Mouse (Mus musculus): Measurements from ENCODE around the gene Ttll13.
A peak's percentile ranks its signal among the peaks of the same experiment; 100 is the strongest.

The Ttll13 gene

GRCm38 (mm10) chr7:80268897-80269750, 22.9 kb downstream of the Ttll13 start, which contains the start of gene Vps33b:
Vps33b (plus strand) TSS chr7:80269649.
- DNase-seq = peak; percentile 98

- DNase-seq = peak; percentile 44
Observed at GRCm38 (mm10) chr7:80269751-80270255, 23.6 kb downstream of the Ttll13 start.

- DNase-seq = no peak
Observed at GRCm38 (mm10) chr7:80273456-80273855, 27.3 kb downstream of the Ttll13 start.

- no peak for DNase-seq
Observed at GRCm38 (mm10) chr7:80276374-80276773, 30.2 kb downstream of the Ttll13 start.

GRCm38 (mm10) chr7:80280032-80280431, 33.9 kb downstream of the Ttll13 start:
- DNase-seq = no peak

GRCm38 (mm10) chr7:80280998-80281397, 34.8 kb downstream of the Ttll13 start:
- no peak for DNase-seq

GRCm38 (mm10) chr7:80281646-80282045, 35.5 kb downstream of the Ttll13 start:
- no peak for DNase-seq

GRCm38 (mm10) chr7:80283226-80283918, 37.2 kb downstream of the Ttll13 start:
- no peak for DNase-seq

- DNase-seq = peak; percentile 39
Observed at GRCm38 (mm10) chr7:80284391-80284790, 38.2 kb downstream of the Ttll13 start.

- no peak for DNase-seq
Observed at GRCm38 (mm10) chr7:80285725-80286124, 39.5 kb downstream of the Ttll13 start.

- no peak for DNase-seq
Observed at GRCm38 (mm10) chr7:80287736-80288135, 41.6 kb downstream of the Ttll13 start.

GRCm38 (mm10) chr7:80294062-80294763, 48.0 kb downstream of the Ttll13 start, which contains the start of gene Prc1:
Prc1 (plus strand) TSS chr7:80294450.
- peak; percentile 98 for DNase-seq

- DNase-seq = no peak
Observed at GRCm38 (mm10) chr7:80294764-80295648, 48.8 kb downstream of the Ttll13 start.

- no peak for DNase-seq
Observed at GRCm38 (mm10) chr7:80296462-80296861, 50.3 kb downstream of the Ttll13 start.

GRCm38 (mm10) chr7:80297041-80297440, 50.9 kb downstream of the Ttll13 start:
- no peak for DNase-seq

GRCm38 (mm10) chr7:80298754-80299153, 52.6 kb downstream of the Ttll13 start:
- DNase-seq = no peak

GRCm38 (mm10) chr7:80299568-80299967, 53.4 kb downstream of the Ttll13 start:
- no peak for DNase-seq

GRCm38 (mm10) chr7:80301522-80301921, 55.3 kb downstream of the Ttll13 start:
- DNase-seq = no peak

- DNase-seq = no peak
Observed at GRCm38 (mm10) chr7:80307766-80308165, 61.6 kb downstream of the Ttll13 start.
